Mouse (Mus musculus) adrenal gland, adult 18-20 months (tissue): ENCODE data around the gene Tmem8b. TPM values are rescaled to one million over a fixed set of nuclear protein-coding genes. Genes with fewer than 3 reads are reported as not detected.

Experiments used
- DNase-seq, 2 experiments: peaks; one replicate each; pipeline ENCODE4 v3.0.0; 2021 to 2022; ENCODE audit warnings: low spot score in 2 of 2
- total RNA-seq, 2 experiments: library from RNA; stranded (reverse); gene quantifications; 1 replicate in 1 of 2; 2 replicates in 1 of 2; pipeline ENCODE4 v1.2.3; 2021

Tmem8b gene
- total RNA-seq, 2 experiments from 2014 or later, result 5.2 to 7.5 TPM

GRCm38 (mm10) chr4:43656339-43657109 is 12.2 kb upstream of the Tmem8b start, which contains the start of gene Hint2:
TSS of gene Hint2 (minus strand) at chr4:43656466.
- peak; percentile 83 to 86 for DNase-seq

DNA sequence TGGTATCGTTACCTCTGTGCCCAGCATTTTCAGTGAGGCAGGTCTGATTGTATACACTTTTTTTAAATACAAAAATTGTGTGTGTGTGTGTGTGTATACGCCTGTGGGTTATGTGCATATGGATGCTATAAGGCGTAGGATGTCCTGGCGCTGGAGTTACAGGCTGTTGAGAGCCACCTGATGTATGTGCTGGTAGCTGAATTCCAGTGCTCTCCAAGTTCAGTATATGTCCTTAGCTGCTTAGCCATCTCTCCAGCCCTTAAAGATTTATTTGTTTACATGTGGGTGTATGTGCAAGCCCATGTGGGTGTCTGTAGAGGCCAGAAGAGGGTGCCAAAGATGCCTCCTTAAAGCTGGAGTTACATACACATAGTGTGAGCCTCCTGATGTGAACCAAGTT is 11.6 kb upstream of the Tmem8b start:
- no peak for DNase-seq

DNA sequence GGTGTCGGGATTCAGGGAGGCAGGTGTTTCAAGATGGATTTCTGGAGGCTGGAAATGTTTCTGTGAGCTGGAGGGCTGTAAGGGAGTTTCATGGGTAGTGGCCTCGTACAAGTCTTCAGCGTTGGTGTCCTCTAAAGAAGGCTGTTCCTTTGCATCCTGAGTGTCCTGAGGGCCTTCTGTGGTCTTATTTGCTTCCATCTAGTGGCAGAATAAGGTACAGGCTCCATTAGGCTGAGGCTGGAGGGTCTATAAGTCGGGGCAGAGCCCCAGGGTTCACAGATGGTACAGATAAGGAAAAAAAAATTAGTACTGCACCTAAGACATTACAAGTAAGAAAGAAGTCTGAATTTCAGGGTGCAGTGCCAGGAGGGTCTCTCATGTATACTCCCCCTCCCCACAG is 2.4 kb upstream of the Tmem8b start:
- no peak for DNase-seq

- DNase-seq, result peak in 1 of 2 experiments; percentile 77
These were observed 640 bp downstream of the Tmem8b start for GRCm38 (mm10) chr4:43669428-43669794.

GRCm38 (mm10) chr4:43672070-43672469 is 3.3 kb downstream of the Tmem8b start:
- peak; percentile 88 to 94 for DNase-seq

DNA sequence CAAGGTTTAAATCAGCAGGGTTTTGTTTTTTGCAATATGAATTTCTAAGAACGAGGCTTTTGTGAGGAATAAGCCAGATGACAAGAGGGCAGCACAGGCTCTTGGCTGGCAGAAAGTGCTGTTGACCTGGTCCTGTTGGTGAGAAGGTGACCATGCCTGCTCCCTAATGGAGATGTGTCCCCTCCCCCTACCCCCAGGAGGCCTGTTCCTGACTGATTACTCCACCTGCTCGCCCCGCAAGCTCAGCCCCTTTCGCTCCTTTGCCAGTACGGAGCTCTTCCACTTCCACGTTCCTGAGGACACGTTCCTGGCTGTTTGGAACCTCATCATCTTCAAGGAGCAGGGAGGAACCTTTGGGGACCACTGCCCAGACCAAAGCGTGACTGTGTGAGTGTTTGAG is 4.9 kb downstream of the Tmem8b start:
- DNase-seq, result no peak

GRCm38 (mm10) chr4:43674974-43675373 is 6.2 kb downstream of the Tmem8b start:
- DNase-seq, result no peak

DNA sequence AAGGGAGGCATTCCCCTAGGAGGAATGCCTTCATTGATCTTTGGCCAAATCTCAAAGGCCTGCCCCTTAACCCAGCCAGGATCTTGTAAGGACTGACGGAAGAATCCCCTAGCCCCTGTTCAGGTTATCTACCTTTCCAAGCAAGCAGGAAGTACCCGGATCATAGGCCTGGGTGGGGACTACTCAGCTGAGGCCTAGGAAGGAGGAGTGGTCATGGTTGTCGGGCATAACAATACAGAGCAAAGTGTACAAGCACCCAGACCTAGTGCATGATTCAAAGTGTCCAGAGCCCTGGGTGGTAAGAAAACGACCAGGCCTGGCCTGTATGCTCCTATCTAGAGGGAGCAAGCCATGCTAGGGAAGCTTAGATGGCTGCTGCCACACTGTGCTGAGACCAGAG is 6.8 kb downstream of the Tmem8b start:
- DNase-seq, result no peak

GRCm38 (mm10) chr4:43678541-43678940 is 9.8 kb downstream of the Tmem8b start:
- DNase-seq, result no peak

GRCm38 (mm10) chr4:43679416-43680043 is 10.8 kb downstream of the Tmem8b start:
- DNase-seq, result peak; percentile 24 to 36

GRCm38 (mm10) chr4:43690021-43690420 is 21.2 kb downstream of the Tmem8b start:
- DNase-seq, result no peak

- DNase-seq, result no peak
These were observed 22.3 kb downstream of the Tmem8b start for GRCm38 (mm10) chr4:43691026-43691425.

DNA sequence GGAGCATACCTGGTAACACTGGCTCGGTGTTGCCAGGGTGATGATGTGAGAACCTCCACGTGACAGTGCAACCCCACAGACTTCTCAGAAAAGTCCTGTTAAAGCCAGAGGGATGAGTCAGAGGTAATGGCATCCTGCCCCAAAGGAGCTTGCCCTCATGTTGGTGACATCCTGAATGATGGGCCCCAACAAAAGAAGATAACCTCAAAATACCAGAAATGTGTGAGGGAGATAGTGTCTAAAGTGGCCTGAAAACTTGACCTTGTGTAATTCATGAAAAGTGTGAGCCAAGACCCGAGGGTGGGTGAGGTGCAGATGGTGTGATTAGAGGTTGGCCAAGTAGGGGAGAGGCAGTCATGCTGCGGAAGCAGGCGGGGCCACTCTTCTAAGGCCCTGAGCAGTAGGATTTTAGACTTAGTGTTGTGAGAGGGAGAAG is 25.1 kb downstream of the Tmem8b start:
- peak in 1 of 2 experiments; percentile 40 for DNase-seq

- no peak for DNase-seq
These were observed 25.9 kb downstream of the Tmem8b start for GRCm38 (mm10) chr4:43694439-43695248.

DNA sequence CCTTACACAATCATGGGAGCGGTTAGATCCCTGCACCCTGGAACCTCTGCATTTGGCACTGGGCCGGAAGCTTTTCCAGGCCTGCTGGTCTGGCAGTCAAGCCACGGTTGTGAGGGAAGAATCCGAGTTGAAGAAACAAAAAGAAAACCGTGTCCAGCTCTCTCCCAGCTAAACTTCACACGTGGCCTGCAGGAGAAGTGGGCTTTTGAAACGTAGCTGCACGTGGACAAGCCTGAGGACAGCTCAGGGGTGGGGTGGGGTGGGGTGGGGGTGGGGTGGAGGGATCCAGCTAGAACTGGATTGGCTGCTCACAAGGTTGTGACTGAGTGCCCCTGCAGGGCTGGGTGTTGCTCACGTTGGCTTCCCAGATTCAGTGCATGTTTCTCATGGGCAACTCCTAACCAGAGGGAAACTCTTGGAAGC is 26.5 kb downstream of the Tmem8b start:
- DNase-seq, result no peak

- no peak for DNase-seq
These were observed 27.8 kb downstream of the Tmem8b start for GRCm38 (mm10) chr4:43696561-43696960.

GRCm38 (mm10) chr4:43700707-43701106 is 31.9 kb downstream of the Tmem8b start, which contains the start of gene Olfr70:
TSS of gene Olfr70 (minus strand) at chr4:43700807.
- no peak for DNase-seq

DNA sequence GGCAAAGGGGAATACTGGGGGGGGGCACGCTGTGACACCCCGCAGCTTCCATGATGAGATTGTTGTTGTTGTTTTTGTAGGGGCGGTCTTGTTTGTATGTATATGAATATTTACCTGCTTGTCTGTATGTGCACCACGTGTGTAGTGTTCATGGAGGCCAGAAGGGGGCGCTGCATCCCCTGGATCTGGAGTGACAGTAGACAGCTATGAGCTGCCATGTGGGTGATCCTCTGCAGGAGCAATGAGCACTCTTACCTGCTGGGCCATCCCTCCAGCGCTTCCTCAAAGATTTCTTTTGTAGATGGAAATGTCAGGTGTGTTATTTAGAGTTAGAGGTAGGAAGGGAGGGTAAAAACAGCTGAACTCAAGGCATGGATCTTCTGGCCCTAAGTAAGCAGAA is 34.7 kb downstream of the Tmem8b start:
- DNase-seq, result no peak

GRCm38 (mm10) chr4:43703851-43704250 is 35.1 kb downstream of the Tmem8b start:
- DNase-seq, result no peak

- DNase-seq, result no peak
These were observed 37.2 kb downstream of the Tmem8b start for GRCm38 (mm10) chr4:43705991-43706390.

GRCm38 (mm10) chr4:43709869-43710268 is 41.1 kb downstream of the Tmem8b start, which contains the start of gene Olfr71:
TSS of gene Olfr71 (minus strand) at chr4:43710255.
- DNase-seq, result no peak
